Mouse (Mus musculus): Measurements from ENCODE around the gene A430078G23Rik.

DNA sequence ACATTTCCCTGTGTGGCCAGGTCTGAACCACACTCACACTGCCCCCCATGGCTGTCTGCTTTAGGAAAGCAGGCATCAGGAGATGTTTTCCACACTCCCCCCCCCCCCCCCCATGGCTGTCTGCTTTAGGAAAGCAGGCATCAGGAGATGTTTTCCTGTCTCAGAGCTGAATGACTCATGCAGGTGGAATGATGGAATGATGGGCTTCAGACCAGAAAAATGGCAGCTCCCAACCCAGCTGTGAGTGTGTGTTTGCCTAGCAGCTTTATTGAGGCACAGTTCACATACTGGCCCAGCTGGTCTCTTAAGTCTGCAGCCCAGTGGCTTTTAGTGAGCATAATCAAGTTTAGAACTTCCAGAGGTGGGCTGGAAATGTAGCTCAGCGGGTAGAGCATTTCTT lies 64.9 kb downstream of the A430078G23Rik start:
- TF ChIP-seq CTCF (IDR thresholded peaks at IDR 0.05; ENCODE audit: insufficient read depth, low read length) = no peak
- TF ChIP-seq POLR2A (IDR thresholded peaks at IDR 0.05; ENCODE audit: borderline replicate concordance, extremely low read depth, low read depth, low read length) = no peak

All from lung, adult 2 months (tissue).